Mouse (Mus musculus): ENCODE data around the gene Siva1. TPM values are rescaled to one million over a fixed set of nuclear protein-coding genes. Genes with fewer than 3 reads are reported as not detected.

The Siva1 gene
- polyA plus RNA-seq, 1 experiment from 2014 or later: 117 TPM

GRCm38 (mm10) chr12:112628928-112629721 lies 15.4 kb upstream of the Siva1 start:
- 16% methylated on average over 19 of the region's 19 CpGs for WGBS
- Histone ChIP-seq H3K36me3 (ENCODE audit: control insufficient read depth, insufficient read depth) (peaks cover 6% of the 10 kb centered on the region; the same call in 1 of the 2 replicates), H3K9me3 (replicated peaks; ENCODE audit: control insufficient read depth, low read length) (no peaks in the 10 kb centered on the region), H3K4me3 (ENCODE audit: low read length) (peak overlapping the region; percentile 42), H3K27ac (ENCODE audit: low read length) (peak overlapping the region; percentile 43), H3K9ac (ENCODE audit: low read length) (peak overlapping the region; percentile 65), H3K4me2 (ENCODE audit: low read depth, low read length) (peak overlapping the region; percentile 72), H3K27me3 (ENCODE audit: control insufficient read depth, insufficient read depth, low read length) (no peaks in the 10 kb centered on the region), H3K4me1 (ENCODE audit: control insufficient read depth, insufficient read depth, low read length) (peaks cover 20% of the 10 kb centered on the region)
- ATAC-seq (replicated peaks; ENCODE audit: extremely low read depth, insufficient read depth, low FRiP score): peak; percentile 82

- H3K9ac ChIP-seq (ENCODE audit: low read length): no peak overlapping the region
- no peak for ATAC-seq (replicated peaks; ENCODE audit: extremely low read depth, insufficient read depth, low FRiP score)
Measured at GRCm38 (mm10) chr12:112630029-112630428, 14.4 kb upstream of the Siva1 start.

DNA sequence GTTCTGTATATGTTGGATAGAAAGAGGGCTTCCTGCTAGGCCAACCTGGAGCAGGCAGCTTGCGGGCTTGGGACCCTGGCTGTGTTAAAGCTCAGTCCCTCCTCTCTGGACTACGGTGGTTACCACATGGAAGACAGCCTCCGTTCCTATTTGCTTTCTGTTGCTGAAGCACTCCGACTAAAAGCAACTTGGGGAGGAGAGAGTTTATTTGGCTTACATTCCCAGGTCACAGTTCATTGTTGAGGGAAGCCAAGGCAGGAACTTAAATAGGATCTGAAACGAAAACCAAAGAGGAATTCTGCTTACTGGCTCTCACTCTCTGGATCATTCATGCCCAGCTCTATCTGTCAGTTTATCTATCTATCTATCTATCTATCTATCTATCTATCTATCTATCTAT lies 13.7 kb upstream of the Siva1 start:
- Histone ChIP-seq H3K4me3 (ENCODE audit: low read length) (no peak overlapping the region), H3K9me3 (replicated peaks; ENCODE audit: control insufficient read depth, low read length) (no peaks in the 10 kb centered on the region), H3K4me1 (ENCODE audit: control insufficient read depth, insufficient read depth, low read length) (peaks cover 20% of the 10 kb centered on the region), H3K4me2 (ENCODE audit: low read depth, low read length) (no peak overlapping the region), H3K27me3 (ENCODE audit: control insufficient read depth, insufficient read depth, low read length) (no peaks in the 10 kb centered on the region), H3K27ac (ENCODE audit: low read length) (no peak overlapping the region), H3K36me3 (ENCODE audit: control insufficient read depth, insufficient read depth) (peaks cover 6% of the 10 kb centered on the region; the same call in 1 of the 2 replicates), H3K9ac (ENCODE audit: low read length) (no peak overlapping the region)
- ATAC-seq (replicated peaks; ENCODE audit: extremely low read depth, insufficient read depth, low FRiP score): no peak
- WGBS: 80% methylated on average over 5 of the region's 5 CpGs

More at GRCm38 (mm10) chr12:112630029-112630428, 14.4 kb upstream of the Siva1 start:
- Histone ChIP-seq H3K27me3 (ENCODE audit: control insufficient read depth, insufficient read depth, low read length) (no peaks in the 10 kb centered on the region), H3K4me1 (ENCODE audit: control insufficient read depth, insufficient read depth, low read length) (peaks cover 20% of the 10 kb centered on the region), H3K4me2 (ENCODE audit: low read depth, low read length) (no peak overlapping the region), H3K4me3 (ENCODE audit: low read length) (no peak overlapping the region), H3K27ac (ENCODE audit: low read length) (no peak overlapping the region), H3K36me3 (ENCODE audit: control insufficient read depth, insufficient read depth) (peaks cover 6% of the 10 kb centered on the region; the same call in 1 of the 2 replicates), H3K9me3 (replicated peaks; ENCODE audit: control insufficient read depth, low read length) (no peaks in the 10 kb centered on the region)
- 92% methylated on average over 12 of the region's 12 CpGs for WGBS

DNA sequence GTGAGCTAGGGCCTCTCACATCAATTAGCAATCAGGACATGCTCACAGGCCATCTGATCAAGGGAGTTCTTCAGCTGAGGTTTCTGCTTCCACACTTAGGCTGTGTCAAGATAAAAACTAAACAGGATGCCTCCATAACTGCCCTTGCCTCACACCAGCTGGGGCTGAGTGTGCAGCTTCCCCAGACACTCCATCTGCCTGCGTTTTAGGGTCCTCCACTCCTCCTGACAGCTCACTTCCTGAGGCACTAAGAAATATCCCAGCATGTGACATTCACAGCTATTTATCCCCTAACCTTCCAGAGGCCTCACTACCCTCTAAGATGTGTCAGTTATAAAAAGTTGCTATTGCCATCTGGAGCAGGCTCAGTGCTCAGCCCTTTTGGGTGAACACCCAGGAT lies 13.0 kb upstream of the Siva1 start:
- Histone ChIP-seq H3K27ac (ENCODE audit: low read length) (no peak overlapping the region), H3K4me3 (ENCODE audit: low read length) (no peak overlapping the region), H3K9me3 (replicated peaks; ENCODE audit: control insufficient read depth, low read length) (no peaks in the 10 kb centered on the region), H3K36me3 (ENCODE audit: control insufficient read depth, insufficient read depth) (peaks cover 6% of the 10 kb centered on the region; the same call in 1 of the 2 replicates), H3K4me1 (ENCODE audit: control insufficient read depth, insufficient read depth, low read length) (peaks cover 20% of the 10 kb centered on the region), H3K4me2 (ENCODE audit: low read depth, low read length) (no peak overlapping the region), H3K9ac (ENCODE audit: low read length) (no peak overlapping the region), H3K27me3 (ENCODE audit: control insufficient read depth, insufficient read depth, low read length) (no peaks in the 10 kb centered on the region)
- 29% methylated on average over 1 of the region's 1 CpGs for WGBS
- ATAC-seq (replicated peaks; ENCODE audit: extremely low read depth, insufficient read depth, low FRiP score): no peak

- Histone ChIP-seq H3K27me3 (ENCODE audit: control insufficient read depth, insufficient read depth, low read length) (no peaks in the 10 kb centered on the region), H3K4me1 (ENCODE audit: control insufficient read depth, insufficient read depth, low read length) (peaks cover 20% of the 10 kb centered on the region), H3K9ac (ENCODE audit: low read length) (no peak overlapping the region), H3K4me2 (ENCODE audit: low read depth, low read length) (no peak overlapping the region), H3K9me3 (replicated peaks; ENCODE audit: control insufficient read depth, low read length) (no peaks in the 10 kb centered on the region), H3K27ac (ENCODE audit: low read length) (no peak overlapping the region), H3K4me3 (ENCODE audit: low read length) (no peak overlapping the region), H3K36me3 (ENCODE audit: control insufficient read depth, insufficient read depth) (peaks cover 6% of the 10 kb centered on the region; the same call in 1 of the 2 replicates)
- 75% methylated on average over 11 of the region's 11 CpGs for WGBS
- ATAC-seq (replicated peaks; ENCODE audit: extremely low read depth, insufficient read depth, low FRiP score): no peak
Measured at GRCm38 (mm10) chr12:112632084-112632777, 12.2 kb upstream of the Siva1 start.

DNA sequence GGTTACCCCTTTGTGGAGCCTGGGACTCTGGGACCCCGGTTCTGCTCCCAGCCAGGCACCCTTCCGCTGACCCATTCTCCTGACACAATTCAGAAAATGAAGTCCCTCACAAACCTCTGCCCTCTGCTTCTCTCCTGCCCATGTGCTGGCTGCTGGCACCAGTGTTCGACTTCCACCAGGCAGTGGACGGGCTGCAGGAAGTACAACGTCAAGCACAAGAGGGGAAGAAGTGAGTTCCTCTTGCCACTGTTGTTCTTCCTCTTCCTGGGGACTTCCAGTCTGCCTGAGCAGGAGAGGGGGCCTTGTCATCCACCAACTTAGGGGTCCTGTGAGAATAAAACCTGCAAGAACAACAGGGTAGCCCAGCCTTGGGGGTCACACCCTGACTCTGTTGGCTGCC lies 11.6 kb upstream of the Siva1 start:
- Histone ChIP-seq H3K36me3 (ENCODE audit: control insufficient read depth, insufficient read depth) (peaks cover 6% of the 10 kb centered on the region; the same call in 1 of the 2 replicates), H3K4me1 (ENCODE audit: control insufficient read depth, insufficient read depth, low read length) (peaks cover 18% of the 10 kb centered on the region), H3K27me3 (ENCODE audit: control insufficient read depth, insufficient read depth, low read length) (no peaks in the 10 kb centered on the region), H3K9ac (ENCODE audit: low read length) (no peak overlapping the region), H3K4me3 (ENCODE audit: low read length) (no peak overlapping the region), H3K4me2 (ENCODE audit: low read depth, low read length) (no peak overlapping the region), H3K27ac (ENCODE audit: low read length) (no peak overlapping the region), H3K9me3 (replicated peaks; ENCODE audit: control insufficient read depth, low read length) (no peaks in the 10 kb centered on the region)
- 62% methylated on average over 5 of the region's 5 CpGs for WGBS
- no peak for ATAC-seq (replicated peaks; ENCODE audit: extremely low read depth, insufficient read depth, low FRiP score)

DNA sequence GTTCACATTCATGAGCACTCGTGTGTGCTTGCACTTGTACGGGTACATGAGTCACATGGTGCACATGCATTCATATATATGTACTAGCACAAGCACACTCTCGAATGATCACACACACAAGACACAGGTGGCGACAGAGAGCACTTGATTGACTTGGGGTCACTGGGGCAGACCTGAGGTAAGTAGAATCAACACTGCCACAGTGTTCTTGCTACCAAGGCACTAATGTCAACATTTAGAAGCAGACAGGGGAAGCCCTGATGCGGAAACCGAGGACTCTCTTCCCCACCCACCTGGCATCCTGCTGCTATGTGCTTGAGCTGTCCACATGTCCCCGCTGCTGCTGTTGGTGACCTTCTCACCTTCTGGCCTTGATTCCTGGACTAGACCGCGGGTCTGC lies 10.8 kb upstream of the Siva1 start:
- H3K27me3 ChIP-seq (ENCODE audit: control insufficient read depth, insufficient read depth, low read length): no peaks in the 10 kb centered on the region
- peaks cover 6% of the 10 kb centered on the region; the same call in 1 of the 2 replicates for H3K36me3 ChIP-seq (ENCODE audit: control insufficient read depth, insufficient read depth)
- no peak overlapping the region for H3K27ac ChIP-seq (ENCODE audit: low read length)
- no peaks in the 10 kb centered on the region for H3K9me3 ChIP-seq (replicated peaks; ENCODE audit: control insufficient read depth, low read length)
- 67% methylated on average over 9 of the region's 9 CpGs for WGBS
- H3K4me3 ChIP-seq (ENCODE audit: low read length): no peak overlapping the region
- H3K4me2 ChIP-seq (ENCODE audit: low read depth, low read length): no peak overlapping the region
- no peak overlapping the region for H3K9ac ChIP-seq (ENCODE audit: low read length)
- no peak for ATAC-seq (replicated peaks; ENCODE audit: extremely low read depth, insufficient read depth, low FRiP score)
- peaks cover 10% of the 10 kb centered on the region for H3K4me1 ChIP-seq (ENCODE audit: control insufficient read depth, insufficient read depth, low read length)

DNA sequence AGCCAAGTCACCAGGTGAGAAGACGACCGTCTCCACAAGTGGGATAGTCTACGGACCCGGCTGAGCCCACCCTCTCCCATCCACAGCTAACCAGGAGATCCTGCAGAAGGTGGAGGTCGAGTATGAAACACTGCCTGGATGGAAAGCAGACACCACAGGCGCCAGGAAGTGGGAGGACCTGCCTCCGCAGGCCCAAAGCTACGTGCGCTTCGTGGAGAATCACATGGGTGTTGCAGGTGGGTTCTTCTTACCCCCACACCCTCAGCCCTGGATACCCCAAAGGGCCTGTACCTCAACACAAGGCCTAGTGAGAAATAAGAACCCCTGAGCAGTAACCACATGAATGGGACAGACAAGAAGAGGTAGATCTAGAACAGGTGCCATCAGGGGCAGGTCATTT lies 5.0 kb upstream of the Siva1 start:
- no peak overlapping the region for H3K4me3 ChIP-seq (ENCODE audit: low read length)
- WGBS: 74% methylated on average over 10 of the region's 10 CpGs
- peaks cover 8% of the 10 kb centered on the region; the same call in 1 of the 2 replicates for H3K36me3 ChIP-seq (ENCODE audit: control insufficient read depth, insufficient read depth)
- H3K9me3 ChIP-seq (replicated peaks; ENCODE audit: control insufficient read depth, low read length): no peaks in the 10 kb centered on the region
- H3K4me1 ChIP-seq (ENCODE audit: control insufficient read depth, insufficient read depth, low read length): peaks cover 4% of the 10 kb centered on the region; the same call in 1 of the 2 replicates
- no peak for ATAC-seq (replicated peaks; ENCODE audit: extremely low read depth, insufficient read depth, low FRiP score)
- H3K27ac ChIP-seq (ENCODE audit: low read length): no peak overlapping the region
- H3K27me3 ChIP-seq (ENCODE audit: control insufficient read depth, insufficient read depth, low read length): no peaks in the 10 kb centered on the region
- no peak overlapping the region for H3K4me2 ChIP-seq (ENCODE audit: low read depth, low read length)
- no peak overlapping the region for H3K9ac ChIP-seq (ENCODE audit: low read length)

DNA sequence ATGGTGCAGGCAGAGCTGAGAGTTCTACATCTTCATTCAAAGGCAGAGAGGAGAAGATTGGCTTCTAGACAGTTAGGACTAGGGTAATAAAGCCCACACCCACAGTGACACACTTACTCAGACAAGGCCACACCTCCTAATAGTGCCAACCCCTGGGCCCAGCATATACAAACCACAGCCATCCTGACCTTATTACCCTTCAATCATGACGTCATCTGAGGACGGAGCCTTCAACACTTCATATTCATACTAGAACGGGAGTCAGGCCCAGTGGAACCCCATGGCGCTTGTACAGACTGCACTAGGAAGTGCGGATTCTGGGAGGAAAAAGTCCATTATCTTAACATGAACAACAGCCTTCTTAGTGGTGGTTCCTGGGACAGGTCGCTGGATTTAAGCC lies 1.4 kb upstream of the Siva1 start:
- ATAC-seq (replicated peaks; ENCODE audit: extremely low read depth, insufficient read depth, low FRiP score): no peak
- 82% methylated on average over 6 of the region's 6 CpGs for WGBS
- Histone ChIP-seq H3K4me2 (ENCODE audit: low read depth, low read length) (no peak overlapping the region), H3K27me3 (ENCODE audit: control insufficient read depth, insufficient read depth, low read length) (no peaks in the 10 kb centered on the region), H3K36me3 (ENCODE audit: control insufficient read depth, insufficient read depth) (peaks cover 11% of the 10 kb centered on the region), H3K4me3 (ENCODE audit: low read length) (no peak overlapping the region), H3K9ac (ENCODE audit: low read length) (no peak overlapping the region), H3K9me3 (replicated peaks; ENCODE audit: control insufficient read depth, low read length) (no peaks in the 10 kb centered on the region), H3K27ac (ENCODE audit: low read length) (no peak overlapping the region), H3K4me1 (ENCODE audit: control insufficient read depth, insufficient read depth, low read length) (peaks cover 16% of the 10 kb centered on the region)
